Comparison of ENCODE assay signal across 19 mouse cellular contexts in the genomic region with DNA sequence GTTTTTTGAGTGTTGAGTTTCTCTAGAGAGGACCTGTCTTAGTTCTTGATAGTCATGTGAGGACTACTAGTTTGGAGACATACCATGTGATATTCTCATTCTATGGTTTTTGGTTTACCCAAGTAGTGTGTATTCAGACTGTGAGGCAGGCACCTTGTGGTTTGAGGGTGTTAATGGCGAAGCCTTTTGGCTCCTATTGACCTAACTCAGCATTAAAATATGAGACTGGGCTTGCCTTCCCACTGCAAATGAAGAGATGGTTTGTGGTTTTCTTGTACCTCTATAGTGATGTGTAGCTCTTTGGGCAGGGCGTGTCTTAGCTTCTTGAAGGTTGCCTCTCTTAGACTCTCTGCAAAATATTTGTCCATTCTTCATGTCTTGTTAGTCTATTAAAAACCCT.
"Had no signal": no experiment of that assay in that cellular context is flagged by ENCODE, and none has a peak within 500 bp of the region (broad histone marks: within the 10 kb centered on the region; RNA-seq: fewer than 3 reads in every experiment).

No protein-coding gene starts in this region.

- H3K9ac ChIP-seq: kidney, embryonic 15.5 days; limb, embryonic 13.5 days; liver, embryonic 12.5 days; liver, embryonic 15.5 days; neural tube, embryonic 13.5 days had no signal

- H3K27ac ChIP-seq: kidney, embryonic 15.5 days; limb, embryonic 10.5 days; limb, embryonic 13.5 days; liver, embryonic 12.5 days; liver, embryonic 15.5 days; neural tube, embryonic 13.5 days had no signal

- H3K4me1 ChIP-seq: kidney, embryonic 15.5 days; limb, embryonic 10.5 days; limb, embryonic 13.5 days; liver, embryonic 12.5 days; liver, embryonic 15.5 days; neural tube, embryonic 13.5 days had no signal

- ATAC-seq: liver, embryonic 12.5 days had no signal

- H3K36me3 ChIP-seq: neural tube, embryonic 13.5 days had no signal

- H3K4me2 ChIP-seq: kidney, embryonic 15.5 days; limb, embryonic 13.5 days; liver, embryonic 12.5 days; liver, embryonic 15.5 days; midbrain, embryonic 11.5 days; neural tube, embryonic 13.5 days had no signal

- H3K9me3 ChIP-seq: kidney, embryonic 15.5 days; limb, embryonic 10.5 days; limb, embryonic 13.5 days; liver, embryonic 12.5 days; liver, embryonic 15.5 days; neural tube, embryonic 13.5 days had no signal

- DNase-seq: kidney, adult 8-10 months; kidney, postnatal 10 days; kidney, postnatal 36 days; layer of hippocampus, adult 9-11 months; liver; lung, adult 2 months; lung, postnatal 4 days; midbrain, embryonic 14.5 days; retina, postnatal 1 day; right cerebral cortex, postnatal 25 days; thymus, adult 18-20 months; thymus, postnatal 36 days had no signal

- H3K4me3 ChIP-seq: kidney, embryonic 15.5 days; limb, embryonic 10.5 days; limb, embryonic 13.5 days; liver, embryonic 12.5 days; liver, embryonic 15.5 days; neural tube, embryonic 13.5 days had no signal

- H3K27me3 ChIP-seq: liver, embryonic 12.5 days; liver, embryonic 15.5 days had no signal
